Mouse (Mus musculus) gastrocnemius, postnatal 4 days (tissue): Measurements from ENCODE around the gene Ckb. TPM values are rescaled to one million over a fixed set of nuclear protein-coding genes. Genes with fewer than 3 reads are reported as not detected.

ENCODE experiments used
- DNase-seq, 2 experiments: peaks; one replicate each; pipeline ENCODE4 v3.0.0; 2021 to 2022; ENCODE audit warnings: low spot score in 2 of 2, mixed read lengths in 2 of 2
- total RNA-seq, 2 experiments: library from RNA; stranded (reverse); gene quantifications; 2 replicates each; pipeline ENCODE4 v1.2.3; 2021

Ckb gene
- total RNA-seq, 2 experiments from 2014 or later: 48.6 to 61.8 TPM

GRCm38 (mm10) chr12:111693341-111694270 is 21.5 kb upstream of the Ckb start:
- DNase-seq: peak in 1 of 2 experiments; percentile 31

- DNase-seq: peak in 1 of 2 experiments; percentile 10
Observed at GRCm38 (mm10) chr12:111692899-111693298, 20.8 kb upstream of the Ckb start.

- peak in 1 of 2 experiments; percentile 37 for DNase-seq
Observed at GRCm38 (mm10) chr12:111691346-111691872, 19.3 kb upstream of the Ckb start.

- no peak for DNase-seq
Observed at GRCm38 (mm10) chr12:111689426-111689825, 17.3 kb upstream of the Ckb start.

- no peak for DNase-seq
Observed at GRCm38 (mm10) chr12:111688069-111688428, 15.9 kb upstream of the Ckb start.

- DNase-seq: peak; percentile 65 to 83
Observed at GRCm38 (mm10) chr12:111687350-111688068, 15.4 kb upstream of the Ckb start.

GRCm38 (mm10) chr12:111686390-111686789 is 14.3 kb upstream of the Ckb start:
- DNase-seq: no peak

GRCm38 (mm10) chr12:111682806-111683205 is 10.7 kb upstream of the Ckb start:
- no peak for DNase-seq

GRCm38 (mm10) chr12:111682003-111682402 is 9.9 kb upstream of the Ckb start:
- DNase-seq: no peak

- no peak for DNase-seq
Observed at GRCm38 (mm10) chr12:111681305-111681704, 9.2 kb upstream of the Ckb start.

- DNase-seq: no peak
Observed at GRCm38 (mm10) chr12:111680661-111681060, 8.5 kb upstream of the Ckb start.

GRCm38 (mm10) chr12:111678997-111679396 is 6.9 kb upstream of the Ckb start:
- DNase-seq: no peak

GRCm38 (mm10) chr12:111678670-111678933 is 6.5 kb upstream of the Ckb start:
- DNase-seq: no peak

- DNase-seq: peak; percentile 82 to 94
Observed at GRCm38 (mm10) chr12:111677882-111678669, 5.9 kb upstream of the Ckb start, which contains the start of gene Trmt61a. Gene Trmt61a, plus strand, starts transcription at chr12:111678105.

- peak in 1 of 2 experiments; percentile 56 for DNase-seq
Observed at GRCm38 (mm10) chr12:111677421-111677820, 5.3 kb upstream of the Ckb start.

GRCm38 (mm10) chr12:111675797-111676580 is 3.9 kb upstream of the Ckb start:
- no peak for DNase-seq

- peak in 1 of 2 experiments; percentile 5 for DNase-seq
Observed at GRCm38 (mm10) chr12:111674850-111675486, 2.8 kb upstream of the Ckb start.

- DNase-seq: no peak
Observed at GRCm38 (mm10) chr12:111672581-111672980, 443 bp upstream of the Ckb start.

- DNase-seq: peak in 1 of 2 experiments; percentile 57
Observed at GRCm38 (mm10) chr12:111671431-111671902, 671 bp downstream of the Ckb start.

- DNase-seq: no peak
Observed at GRCm38 (mm10) chr12:111670976-111671375, 1.2 kb downstream of the Ckb start.
